8 mouse cellular contexts compared by ENCODE assay signal in genomic region chr12:78910684-78911461, GRCm38 (mm10). TPM values are rescaled to one million over a fixed set of nuclear protein-coding genes. Genes with fewer than 3 reads are reported as not detected.
DNase-seq lines count a peak whose midpoint lies in the region; ATAC-seq and TF ChIP-seq lines count a peak whose summit lies in the region.

No protein-coding gene starts in this region.

- H3K9me3 ChIP-seq in forebrain, postnatal 0 days (ENCODE audit: low read length), result no peaks in the 10 kb centered on the region

- no peak overlapping the region for H3K9ac ChIP-seq in forebrain, postnatal 0 days

- TF ChIP-seq CTCF in forebrain, postnatal 0 days (IDR thresholded peaks at IDR 0.05; ENCODE audit: low read depth), result no peak

- peak overlapping the region; percentile 31; the same call in 1 of the 2 replicates for H3K4me3 ChIP-seq in forebrain, postnatal 0 days (ENCODE audit: low read depth, low read length)

- peaks cover 49% of the 10 kb centered on the region for H3K27me3 ChIP-seq in forebrain, postnatal 0 days (ENCODE audit: insufficient read depth, low read length)

- no peaks in the 10 kb centered on the region for H3K4me1 ChIP-seq in forebrain, postnatal 0 days (ENCODE audit: insufficient read depth)

- H3K4me2 ChIP-seq in forebrain, postnatal 0 days (ENCODE audit: low read depth), result no peak overlapping the region

- WGBS in forebrain, postnatal 0 days, result 10% methylated on average over 16 of the region's 16 CpGs

- no peak overlapping the region for H3K27ac ChIP-seq in forebrain, postnatal 0 days (ENCODE audit: low read depth, low read length)

- peak; percentile 89 for DNase-seq in 416B (ENCODE audit: low read depth)
- DNase-seq in NIH3T3 (ENCODE audit: low read depth), result peak; percentile 27
- no peak for DNase-seq in forebrain, postnatal 0 days
- DNase-seq in frontal cortex, postnatal 36 days (ENCODE audit: low spot score in 2 of 2), result no peak
- no peak for DNase-seq in right cerebral cortex, postnatal 4 days
- no peak for DNase-seq in lung, adult 18-20 months
- no peak for DNase-seq in layer of hippocampus, postnatal 14 days (ENCODE audit: low spot score in 2 of 2)

- no peak for ATAC-seq in forebrain, postnatal 0 days
- 0 out of 2 replicates have a peak, but pooled peaks have one; percentile 26 for ATAC-seq in megakaryocyte, adult 5-6 weeks (ENCODE audit: poor library complexity, severe bottlenecking)

- H3K36me3 ChIP-seq in forebrain, postnatal 0 days (ENCODE audit: insufficient read depth), result no peaks in the 10 kb centered on the region

RNA-seq across cellular contexts. Expression of gene Plek2, which starts 4.1 kb away (rescaled TPM):
- total RNA-seq in forebrain, postnatal 0 days (2014; rRNA removed), result 1.1 and 1.2 TPM in 2 replicates
- 1.1 and 2.7 TPM in 2 replicates for polyA plus RNA-seq in forebrain, postnatal 0 days (2015; fragmentation: Nextera tagmentation; extraction: Ambion mirVana)
- not detected in 2 replicates for total RNA-seq in megakaryocyte, adult 5-6 weeks (2015)
- total RNA-seq in megakaryocyte, adult 5-6 weeks (2017), result not detected in 2 replicates
- under 1 TPM in 1 of 2 experiments, not detected in 1; 0.41 TPM for total RNA-seq in layer of hippocampus, postnatal 14 days (2021)

RNA-seq across cellular contexts. Expression of gene Eif2s1, which starts 49.3 kb away (rescaled TPM):
- total RNA-seq in forebrain, postnatal 0 days (2014; rRNA removed), result 56.6 and 84.5 TPM in 2 replicates
- polyA plus RNA-seq in forebrain, postnatal 0 days (2015; fragmentation: Nextera tagmentation; extraction: Ambion mirVana), result 98.4 and 111 TPM in 2 replicates
- 63.9 and 90.0 TPM in 2 replicates for total RNA-seq in megakaryocyte, adult 5-6 weeks (2015)
- 49.9 and 52.5 TPM in 2 replicates for total RNA-seq in megakaryocyte, adult 5-6 weeks (2017)
- total RNA-seq in layer of hippocampus, postnatal 14 days (2021), result 10 to 100 TPM; 59.8 to 61.6 TPM

RNA-seq across cellular contexts. Expression of gene Atp6v1d, which starts 49.4 kb away (rescaled TPM):
- 83.8 and 91.3 TPM in 2 replicates for total RNA-seq in forebrain, postnatal 0 days (2014; rRNA removed)
- polyA plus RNA-seq in forebrain, postnatal 0 days (2015; fragmentation: Nextera tagmentation; extraction: Ambion mirVana), result 162 and 194 TPM in 2 replicates
- 114 and 122 TPM in 2 replicates for total RNA-seq in megakaryocyte, adult 5-6 weeks (2015)
- 50.5 and 55.4 TPM in 2 replicates for total RNA-seq in megakaryocyte, adult 5-6 weeks (2017)
- total RNA-seq in layer of hippocampus, postnatal 14 days (2021), result 100 to 1,000 TPM; 201 to 213 TPM

Comparison
In these comparisons a context has a peak if more than half of its experiments do, and no peak if none do; other contexts are left out.
1. DNase-seq: peak in 416B (single experiment) and NIH3T3 (single experiment); none in forebrain, postnatal 0 days (single experiment), frontal cortex, postnatal 36 days (0 of 2), right cerebral cortex, postnatal 4 days (single experiment), lung, adult 18-20 months (0 of 2) and layer of hippocampus, postnatal 14 days (0 of 2).